Mouse (Mus musculus) MEL (cell line): Measurements from ENCODE around the gene Gpr171. TPM values are rescaled to one million over a fixed set of nuclear protein-coding genes. Genes with fewer than 3 reads are reported as not detected.

Source experiments
- DNase-seq: peaks from one replicate; pipeline ENCODE4 v3.0.0; 2011; ENCODE audit warnings: low read depth, low spot score
- H3K27ac ChIP-seq: 2 replicates; pipeline ENCODE4 v1.5.1; 2012; ENCODE audit warnings: low read depth, mild to moderate bottlenecking, control low read depth, low read length, moderate library complexity; ENCODE audit not compliant: control insufficient read depth
- H3K27me3 ChIP-seq, 2 experiments: fragments of 150-350 bp in 1 of 2; sonication (generic) in 1 of 2; 2 replicates each; pipeline ENCODE4 v1.6.1; 2012; ENCODE audit warnings: low read length in 2 of 2, mild to moderate bottlenecking in 2 of 2, improper control_type of control experiment in 1 of 2, moderate library complexity in 1 of 2; ENCODE audit not compliant: insufficient read depth in 2 of 2, control insufficient read depth in 1 of 2
- H3K36me3 ChIP-seq, 2 experiments: 2 replicates each; pipeline ENCODE4 v1.6.1; 2012 to 2014; ENCODE audit warnings: low read length in 2 of 2, improper control_type of control experiment in 1 of 2, inconsistent platforms in 1 of 2, mild to moderate bottlenecking in 1 of 2; ENCODE audit not compliant: insufficient read depth in 2 of 2, control insufficient read depth in 1 of 2
- H3K4me1 ChIP-seq, 2 experiments: fragments of 150-350 bp in 1 of 2; sonication (generic) in 1 of 2; 2 replicates each; pipeline ENCODE4 v1.6.1; 2012; ENCODE audit warnings: low read length in 2 of 2, improper control_type of control experiment in 1 of 2, mild to moderate bottlenecking in 1 of 2; ENCODE audit not compliant: insufficient read depth in 2 of 2, control insufficient read depth in 1 of 2
- H3K4me3 ChIP-seq, 2 experiments: fragments of 150-350 bp in 1 of 2; sonication (generic) in 1 of 2; 2 replicates each; pipeline ENCODE4 v1.5.1; 2012; ENCODE audit warnings: low read depth in 2 of 2, low read length in 2 of 2, mild to moderate bottlenecking in 2 of 2, moderate library complexity in 2 of 2, control low read depth in 1 of 2, improper control_type of control experiment in 1 of 2; ENCODE audit not compliant: control insufficient read depth in 1 of 2, insufficient read depth in 1 of 2
- H3K79me2 ChIP-seq: 2 replicates; pipeline ENCODE4 v1.6.1; 2012; ENCODE audit warnings: mild to moderate bottlenecking, low read length, moderate library complexity; ENCODE audit not compliant: control insufficient read depth, poor library complexity, insufficient read depth
- H3K9ac ChIP-seq: 2 replicates; pipeline ENCODE4 v1.6.1; 2012; ENCODE audit warnings: low read depth, mild to moderate bottlenecking, control low read depth, low read length, moderate library complexity; ENCODE audit not compliant: control insufficient read depth, poor library complexity, severe bottlenecking
- H3K9me3 ChIP-seq: fragments of 150-350 bp; sonication (generic); replicated peaks from 2 replicates; pipeline ENCODE4 v1.6.1; 2012; ENCODE audit warnings: mild to moderate bottlenecking, low read length, improper control_type of control experiment, moderate library complexity; ENCODE audit not compliant: insufficient read depth
- BHLHE40 ChIP-seq: IDR thresholded peaks from 2 replicates; pipeline ENCODE4 v1.6.1; 2012; ENCODE audit warnings: low read depth, mild to moderate bottlenecking, inconsistent platforms, low read length, improper control_type of control experiment, borderline replicate concordance
- CHD1 ChIP-seq: IDR thresholded peaks from 2 replicates; pipeline ENCODE4 v1.6.1; 2012; ENCODE audit warnings: low read depth, mild to moderate bottlenecking, inconsistent platforms, low read length, improper control_type of control experiment
- CTCF ChIP-seq, 3 experiments: IDR thresholded peaks in 2 of 3; conservative IDR thresholded peaks in 1 of 3; 2 replicates each; pipeline ENCODE4 v1.5.1; 2011 to 2012; ENCODE audit warnings: low read length in 3 of 3, low read depth in 2 of 3, mild to moderate bottlenecking in 2 of 3, improper control_type of control experiment in 1 of 3, inconsistent platforms in 1 of 3, mixed read lengths in 1 of 3, moderate library complexity in 1 of 3; ENCODE audit not compliant: control insufficient read depth in 1 of 3, insufficient read depth in 1 of 3, poor library complexity in 1 of 3, severe bottlenecking in 1 of 3
- ELF1 ChIP-seq: IDR thresholded peaks from 2 replicates; pipeline ENCODE4 v1.6.1; 2014; ENCODE audit warnings: low read depth, mild to moderate bottlenecking, inconsistent platforms, low read length, improper control_type of control experiment, moderate library complexity
- EP300 ChIP-seq, 2 experiments: IDR thresholded peaks; 2 replicates each; pipeline ENCODE4 v1.6.1; 2011; ENCODE audit warnings: improper control_type of control experiment in 2 of 2, low read length in 2 of 2, low read depth in 1 of 2, mild to moderate bottlenecking in 1 of 2
- ETS1 ChIP-seq: IDR thresholded peaks from 2 replicates; pipeline ENCODE4 v1.6.1; 2012; ENCODE audit warnings: low read depth, mild to moderate bottlenecking, inconsistent platforms, low read length, improper control_type of control experiment, moderate library complexity
- GABPA ChIP-seq: IDR thresholded peaks from 2 replicates; pipeline ENCODE4 v1.6.1; 2012; ENCODE audit warnings: low read depth, mild to moderate bottlenecking, inconsistent platforms, low read length, improper control_type of control experiment, moderate library complexity
- GATA1 ChIP-seq: IDR thresholded peaks from 2 replicates; pipeline ENCODE4 v1.6.1; 2011; ENCODE audit warnings: low read depth, low read length, improper control_type of control experiment
- HCFC1 ChIP-seq: IDR thresholded peaks from 2 replicates; pipeline ENCODE4 v1.6.1; 2012; ENCODE audit warnings: low read depth, mild to moderate bottlenecking, inconsistent platforms, low read length, improper control_type of control experiment, moderate library complexity
- JUND ChIP-seq: IDR thresholded peaks from 2 replicates; pipeline ENCODE4 v1.6.1; 2011; ENCODE audit warnings: low read depth, mild to moderate bottlenecking, improper control_type of control experiment, low read length
- KAT2A ChIP-seq: conservative IDR thresholded peaks from 2 replicates; pipeline ENCODE4 v1.6.1; 2012; ENCODE audit warnings: low read depth, low read length, improper control_type of control experiment, inconsistent platforms
- MAFK ChIP-seq: IDR thresholded peaks from 2 replicates; pipeline ENCODE4 v1.6.1; 2011; ENCODE audit warnings: low read depth, mild to moderate bottlenecking, low read length, improper control_type of control experiment, borderline replicate concordance
- MAX ChIP-seq: IDR thresholded peaks from 2 replicates; pipeline ENCODE4 v1.6.1; 2011; ENCODE audit warnings: low read length, improper control_type of control experiment
- MAZ ChIP-seq: IDR thresholded peaks from 2 replicates; pipeline ENCODE4 v1.6.1; 2012; ENCODE audit warnings: low read depth, mild to moderate bottlenecking, inconsistent platforms, low read length, improper control_type of control experiment
- MEF2A ChIP-seq: IDR thresholded peaks from 2 replicates; pipeline ENCODE4 v1.6.1; 2014; ENCODE audit warnings: low read depth, mild to moderate bottlenecking, inconsistent platforms, low read length, improper control_type of control experiment; ENCODE audit not compliant: poor library complexity, insufficient replicate concordance, severe bottlenecking; ENCODE audit errors: extremely low read depth
- MXI1 ChIP-seq: IDR thresholded peaks from 2 replicates; pipeline ENCODE4 v1.6.1; 2011; ENCODE audit warnings: mild to moderate bottlenecking, low read depth, low read length, improper control_type of control experiment
- MYC ChIP-seq: IDR thresholded peaks from 2 replicates; pipeline ENCODE4 v1.6.1; 2011; ENCODE audit warnings: low read depth, mild to moderate bottlenecking, low read length, improper control_type of control experiment, moderate library complexity
- NELFE ChIP-seq: IDR thresholded peaks from 2 replicates; pipeline ENCODE4 v1.6.1; 2011; ENCODE audit warnings: low read depth, low read length, improper control_type of control experiment
- POLR2A ChIP-seq, 2 experiments: IDR thresholded peaks; 2 replicates each; pipeline ENCODE4 v1.6.1; 2011 to 2012; ENCODE audit warnings: low read length in 2 of 2, mild to moderate bottlenecking in 2 of 2, control low read depth in 1 of 2, improper control_type of control experiment in 1 of 2, low read depth in 1 of 2, moderate library complexity in 1 of 2; ENCODE audit not compliant: control insufficient read depth in 1 of 2, insufficient read depth in 1 of 2, poor library complexity in 1 of 2
- POLR2AphosphoS2 ChIP-seq: IDR thresholded peaks from 2 replicates; pipeline ENCODE4 v1.6.1; 2011; ENCODE audit warnings: low read length, improper control_type of control experiment
- POLR2AphosphoS5 ChIP-seq: IDR thresholded peaks from 2 replicates; pipeline ENCODE4 v1.6.1; 2012; ENCODE audit warnings: low read depth, borderline replicate concordance, mild to moderate bottlenecking, inconsistent platforms, low read length, moderate library complexity, mixed read lengths
- SMC3 ChIP-seq: IDR thresholded peaks from 2 replicates; pipeline ENCODE4 v1.6.1; 2011; ENCODE audit warnings: low read depth, low read length, improper control_type of control experiment
- TAL1 ChIP-seq: IDR thresholded peaks from 2 replicates; pipeline ENCODE4 v1.6.1; 2012; ENCODE audit warnings: mild to moderate bottlenecking, inconsistent platforms, low read length, moderate library complexity, mixed read lengths
- TCF12 ChIP-seq: IDR thresholded peaks from 2 replicates; pipeline ENCODE4 v1.6.1; 2014; ENCODE audit warnings: low read depth, mild to moderate bottlenecking, inconsistent platforms, low read length, improper control_type of control experiment, moderate library complexity
- USF1 ChIP-seq: IDR thresholded peaks from 2 replicates; pipeline ENCODE4 v1.6.1; 2014; ENCODE audit warnings: low read depth, mild to moderate bottlenecking, inconsistent platforms, low read length, improper control_type of control experiment, moderate library complexity
- USF2 ChIP-seq, 2 experiments: IDR thresholded peaks; 2 replicates each; pipeline ENCODE4 v1.6.1; 2011 to 2012; ENCODE audit warnings: improper control_type of control experiment in 2 of 2, low read length in 2 of 2, borderline replicate concordance in 1 of 2, inconsistent platforms in 1 of 2, low read depth in 1 of 2, mild to moderate bottlenecking in 1 of 2; ENCODE audit not compliant: insufficient read depth in 1 of 2
- ZC3H11A ChIP-seq: IDR thresholded peaks from 2 replicates; pipeline ENCODE4 v1.6.1; 2012; ENCODE audit warnings: low read depth, mild to moderate bottlenecking, inconsistent platforms, low read length, improper control_type of control experiment
- ZKSCAN1 ChIP-seq: IDR thresholded peaks from 2 replicates; pipeline ENCODE4 v1.6.1; 2012; ENCODE audit warnings: low read depth, mild to moderate bottlenecking, inconsistent platforms, low read length, improper control_type of control experiment, moderate library complexity
- ZMIZ1 ChIP-seq: IDR thresholded peaks from 2 replicates; pipeline ENCODE4 v1.6.1; 2012; ENCODE audit warnings: low read depth, mild to moderate bottlenecking, inconsistent platforms, low read length, improper control_type of control experiment, moderate library complexity
- ZNF384 ChIP-seq: IDR thresholded peaks from 2 replicates; pipeline ENCODE4 v1.6.1; 2012; ENCODE audit warnings: low read depth, mild to moderate bottlenecking, inconsistent platforms, low read length, improper control_type of control experiment
- polyA plus RNA-seq, 2 experiments: library from polyadenylated mRNA; stranded (reverse) in 1 of 2; unstranded in 1 of 2; fragments of >175 nt in 1 of 2; fragments of >200 nt in 1 of 2; gene quantifications; 2 replicates each; pipeline versions ENCODE4 v1.2.1 to v1.2.4; 2012; ENCODE audit warnings: low replicate concordance in 2 of 2, low read depth in 1 of 2; ENCODE audit not compliant: insufficient read length in 2 of 2, insufficient read depth in 1 of 2, missing spikeins in 1 of 2
- total RNA-seq: library from RNA; depleted of rRNA; stranded (reverse); fragments of 300-350 nt; gene quantifications from 2 replicates; pipeline ENCODE4 v1.2.3, GENCODE M21; 2012

Gene Gpr171
- total and polyA plus RNA-seq, 3 experiments, result not detected

GRCm38 (mm10) chr3:59145194-59145593 lies 43.6 kb upstream of the Gpr171 start:
- TF ChIP-seq GATA1 (peak; percentile 36; the same call in 1 of the 2 replicates), POLR2AphosphoS5 (no peak)
- Histone ChIP-seq H3K27me3 (no peaks in the 10 kb centered on the region; a peak in 1 of 4 replicates), H3K9me3 (no peaks in the 10 kb centered on the region), H3K9ac (no peak overlapping the region), H3K4me3 (no peak overlapping the region), H3K79me2 (no peaks in the 10 kb centered on the region), H3K27ac (no peak overlapping the region), H3K36me3 (peaks cover 0 to 21% of the 10 kb centered on the region in 2 experiments; a peak in 2 of 4 replicates), H3K4me1 (peaks cover 4 to 13% of the 10 kb centered on the region in 2 experiments)
- DNase-seq, result no peak

GRCm38 (mm10) chr3:59141507-59142305 lies 40.1 kb upstream of the Gpr171 start:
- Histone ChIP-seq H3K36me3 (peaks cover 0 to 12% of the 10 kb centered on the region in 2 experiments; a peak in 2 of 4 replicates), H3K9me3 (no peaks in the 10 kb centered on the region), H3K4me3 (no peak overlapping the region), H3K4me1 (peaks cover 0 to 8% of the 10 kb centered on the region in 2 experiments; a peak in 2 of 4 replicates), H3K9ac (no peak overlapping the region), H3K79me2 (no peaks in the 10 kb centered on the region), H3K27ac (no peak overlapping the region), H3K27me3 (no peaks in the 10 kb centered on the region)
- no peak for DNase-seq
- TF ChIP-seq GABPA (no peak), USF1 (no peak), NELFE (no peak), CHD1 (no peak), TAL1 (no peak), ETS1 (no peak), MAFK (no peak), EP300 (IDR thresholded peaks at IDR 0.05; ENCODE audit: low read depth in 1 of 2, low read length in 2 of 2) (peak; percentile 14 to 50; a peak in 1 of 4 replicates), ZKSCAN1 (no peak), GATA1 (peak; percentile 81), POLR2AphosphoS2 (no peak), MYC (no peak), CTCF (IDR thresholded peaks at IDR 0.05 in 2 of 3, conservative IDR thresholded peaks at IDR 0.05 in 1 of 3; ENCODE audit: control insufficient read depth in 1 of 3, insufficient read depth in 1 of 3, low read depth in 2 of 3, low read length in 3 of 3, poor library complexity in 1 of 3, severe bottlenecking in 1 of 3) (no peak), HCFC1 (no peak), MAZ (no peak), ZMIZ1 (no peak), ZNF384 (no peak), TCF12 (peak; percentile 24; the same call in 1 of the 2 replicates), MAX (no peak), KAT2A (no peak), ELF1 (no peak), SMC3 (no peak), USF2 (IDR thresholded peaks at IDR 0.05; ENCODE audit: borderline replicate concordance in 1 of 2, insufficient read depth in 1 of 2, low read depth in 1 of 2, low read length in 2 of 2) (no peak), POLR2A (IDR thresholded peaks at IDR 0.05; ENCODE audit: control insufficient read depth in 1 of 2, insufficient read depth in 1 of 2, low read depth in 1 of 2, low read length in 2 of 2, poor library complexity in 1 of 2) (no peak), JUND (no peak), MEF2A (no peak), ZC3H11A (no peak), MXI1 (no peak), BHLHE40 (no peak)
